Mouse (Mus musculus) left cerebral cortex, adult 2 months (tissue): ENCODE results near the gene Rexo2. TPM values are rescaled to one million over a fixed set of nuclear protein-coding genes. Genes with fewer than 3 reads are reported as not detected.

Source experiments
- DNase-seq, 2 experiments: peaks; one replicate each; pipeline ENCODE4 v3.0.0; 2021 to 2022; ENCODE audit warnings: low spot score in 2 of 2, mixed read lengths in 1 of 2; ENCODE audit errors: extremely low spot score in 1 of 2
- H3K27ac ChIP-seq: fragments of 200-600 bp; 2 replicates; pipeline ENCODE4 v1.8.1; 2022
- H3K4me3 ChIP-seq: fragments of 200-600 bp; 2 replicates; pipeline ENCODE4 v1.8.1; 2022
- CTCF ChIP-seq: fragments of 200-600 bp; IDR thresholded peaks from 2 replicates; pipeline ENCODE4 v1.8.1; 2022; ENCODE audit warnings: antibody characterized with exemption, mild to moderate bottlenecking, moderate library complexity
- intact Hi-C: fragments of 180-260 bp; cut with DNase I; formaldehyde crosslinking; loops from one replicate; pipeline ENCODE4 v1.15.1; 2025
- total RNA-seq, 2 experiments: library from RNA; stranded (reverse); gene quantifications; 2 replicates each; pipeline ENCODE4 v1.2.3; 2021

Gene Rexo2
- total RNA-seq, 2 experiments from 2014 or later, result 95.4 to 99.5 TPM

- H3K4me3 ChIP-seq, result no peak overlapping the region
- intact Hi-C loops, result loop anchor here (2.0 to 5.0 kb wide), 2 partner anchors 94 to 200 kb away; no protein-coding TSS in a partner anchor
- peak; percentile 35 to 49 for DNase-seq
- no peak overlapping the region for H3K27ac ChIP-seq
- peak; percentile 96 for TF ChIP-seq CTCF
Observed at GRCm38 (mm10) chr9:48466804-48467203, 13.6 kb downstream of the Rexo2 start.

GRCm38 (mm10) chr9:48465671-48466070, 14.8 kb downstream of the Rexo2 start:
- no peak for DNase-seq

DNA sequence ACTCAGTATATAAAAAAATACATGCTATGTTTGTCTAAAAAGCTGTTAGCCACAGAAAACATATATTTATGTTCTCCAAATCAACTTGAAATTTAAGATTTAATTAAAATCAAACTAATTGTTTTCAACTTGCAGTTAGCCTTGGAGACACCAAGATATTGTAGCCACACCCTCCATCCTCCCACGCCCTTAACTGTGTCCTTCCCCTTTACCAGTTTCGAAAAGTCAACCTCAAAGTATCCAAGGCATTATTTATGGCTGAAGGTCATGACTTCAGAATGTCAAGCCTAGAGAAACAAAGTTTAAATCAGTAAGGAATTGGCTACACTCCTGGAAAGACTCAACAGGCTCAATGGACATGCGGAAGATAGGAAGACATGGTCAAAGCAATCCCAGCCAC, 18.9 kb downstream of the Rexo2 start:
- intact Hi-C loops, result no loop called here

More at GRCm38 (mm10) chr9:48465671-48466070, 14.8 kb downstream of the Rexo2 start:
- Histone ChIP-seq H3K4me3 (no peak overlapping the region), H3K27ac (no peak overlapping the region)
- intact Hi-C loops, result loop anchor here (2.0 to 5.0 kb wide), 2 partner anchors 95 to 198 kb away; no protein-coding TSS in a partner anchor
- peak; percentile 22 for TF ChIP-seq CTCF

GRCm38 (mm10) chr9:48460720-48461119, 19.7 kb downstream of the Rexo2 start:
- TF ChIP-seq CTCF, result no peak
- no peak overlapping the region for H3K27ac ChIP-seq
- H3K4me3 ChIP-seq, result no peak overlapping the region
- DNase-seq, result no peak
- intact Hi-C loops, result no loop called here

More for the DNA sequence above, 18.9 kb downstream of the Rexo2 start:
- Histone ChIP-seq H3K27ac (no peak overlapping the region), H3K4me3 (no peak overlapping the region)
- no peak for TF ChIP-seq CTCF
- DNase-seq, result no peak

GRCm38 (mm10) chr9:48459391-48459790, 21.0 kb downstream of the Rexo2 start:
- intact Hi-C loops, result no loop called here
- no peak overlapping the region for H3K27ac ChIP-seq
- peak in 1 of 2 experiments; percentile 5 for DNase-seq
- TF ChIP-seq CTCF, result no peak
- no peak overlapping the region for H3K4me3 ChIP-seq

- TF ChIP-seq CTCF, result peak; percentile 30
- Histone ChIP-seq H3K27ac (no peak overlapping the region), H3K4me3 (no peak overlapping the region)
- peak in 1 of 2 experiments; percentile 7 for DNase-seq
- intact Hi-C loops, result no loop called here
Observed at GRCm38 (mm10) chr9:48458879-48459278, 21.5 kb downstream of the Rexo2 start.

DNA sequence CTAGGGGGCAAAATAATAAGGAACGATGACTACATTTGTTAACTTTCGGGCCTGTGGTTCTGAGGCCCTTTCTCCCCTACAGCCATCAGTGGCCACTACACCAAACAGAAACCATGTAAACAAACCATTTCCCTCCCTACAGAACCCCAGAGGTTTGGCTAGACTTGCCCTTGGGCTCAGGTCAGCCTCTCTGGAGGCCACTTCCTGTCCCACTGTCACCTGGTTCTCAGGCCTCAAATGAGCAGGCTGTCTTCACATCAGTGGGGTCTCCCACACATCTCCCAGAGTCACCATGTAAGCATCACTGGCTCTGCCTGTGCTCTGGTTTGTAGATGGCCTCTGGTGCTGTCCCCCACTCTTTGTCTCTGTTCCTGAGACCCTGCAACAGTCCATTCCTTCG, 24.5 kb downstream of the Rexo2 start:
- H3K27ac ChIP-seq, result no peak overlapping the region
- no peak for TF ChIP-seq CTCF
- intact Hi-C loops, result no loop called here
- no peak for DNase-seq
- H3K4me3 ChIP-seq, result no peak overlapping the region

DNA sequence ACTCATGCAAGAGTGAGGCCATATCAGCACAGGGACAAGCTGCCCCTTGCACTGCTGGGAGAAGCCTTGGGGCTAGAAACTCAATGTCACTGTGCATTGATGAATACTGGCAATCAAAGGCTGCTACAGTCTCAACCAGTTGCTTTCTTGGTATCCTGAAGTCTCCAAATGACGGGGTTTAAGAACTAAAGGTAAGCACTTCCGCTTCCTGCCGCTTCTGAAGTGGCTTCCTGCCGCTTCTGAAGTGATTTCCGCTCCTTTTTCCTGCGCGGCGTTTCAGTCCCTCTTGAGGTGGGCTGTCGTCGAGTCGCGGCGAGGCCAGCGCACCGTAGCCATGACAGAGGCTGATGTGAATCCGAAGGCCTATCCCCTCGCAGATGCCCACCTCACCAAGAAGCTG, 30.4 kb downstream of the Rexo2 start:
- DNase-seq, result no peak

DNA sequence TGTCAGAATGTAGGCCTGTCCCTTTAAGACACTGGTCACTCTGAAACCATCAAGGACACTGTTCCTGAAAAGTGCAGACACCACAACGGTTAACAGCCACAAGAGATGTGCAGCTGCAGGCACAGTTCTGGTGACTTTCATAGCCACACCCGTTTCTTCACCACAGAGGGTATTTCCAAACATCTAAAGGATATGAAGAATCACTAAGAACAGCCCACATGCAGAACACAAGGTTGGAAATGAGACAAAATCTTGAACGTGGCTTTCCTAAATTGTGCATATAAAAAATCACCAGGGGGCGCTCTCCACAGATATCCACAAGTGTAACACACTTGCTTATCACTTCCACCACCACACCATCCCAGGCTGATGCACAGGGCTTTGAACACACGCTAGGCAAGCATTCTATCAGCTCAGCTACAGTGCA, 32.6 kb downstream of the Rexo2 start:
- no peak overlapping the region for H3K4me3 ChIP-seq
- intact Hi-C loops, result no loop called here
- DNase-seq, result no peak
- H3K27ac ChIP-seq, result no peak overlapping the region
- TF ChIP-seq CTCF, result peak; percentile 62

More for the DNA sequence above, 30.4 kb downstream of the Rexo2 start:
- intact Hi-C loops, result no loop called here
- no peak overlapping the region for H3K4me3 ChIP-seq
- H3K27ac ChIP-seq, result no peak overlapping the region
- TF ChIP-seq CTCF, result no peak

DNA sequence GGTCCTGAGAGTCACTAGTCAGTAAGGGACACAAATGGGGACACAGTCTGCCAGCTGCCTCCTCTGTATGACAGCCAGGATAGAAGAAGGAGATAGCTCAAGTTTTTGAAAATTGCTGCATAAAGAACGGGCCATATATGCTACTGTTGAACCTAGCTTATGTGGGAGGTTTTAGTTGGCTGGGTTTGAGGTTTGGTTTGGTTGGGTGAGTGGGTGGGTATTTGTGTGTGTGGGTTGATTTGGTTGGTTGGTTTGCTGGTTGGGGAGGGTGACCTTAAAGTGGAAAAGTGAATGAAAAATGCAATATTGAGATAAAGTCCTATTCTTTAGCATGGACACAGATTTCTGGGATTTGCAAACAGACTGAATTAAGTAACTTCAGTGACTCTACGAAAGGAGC, 35.6 kb downstream of the Rexo2 start:
- Histone ChIP-seq H3K27ac (no peak overlapping the region), H3K4me3 (no peak overlapping the region)
- DNase-seq, result no peak
- TF ChIP-seq CTCF, result no peak
- intact Hi-C loops, result no loop called here

GRCm38 (mm10) chr9:48443873-48444272, 36.5 kb downstream of the Rexo2 start:
- intact Hi-C loops, result no loop called here
- no peak for DNase-seq
- TF ChIP-seq CTCF, result no peak
- H3K4me3 ChIP-seq, result no peak overlapping the region
- no peak overlapping the region for H3K27ac ChIP-seq

DNA sequence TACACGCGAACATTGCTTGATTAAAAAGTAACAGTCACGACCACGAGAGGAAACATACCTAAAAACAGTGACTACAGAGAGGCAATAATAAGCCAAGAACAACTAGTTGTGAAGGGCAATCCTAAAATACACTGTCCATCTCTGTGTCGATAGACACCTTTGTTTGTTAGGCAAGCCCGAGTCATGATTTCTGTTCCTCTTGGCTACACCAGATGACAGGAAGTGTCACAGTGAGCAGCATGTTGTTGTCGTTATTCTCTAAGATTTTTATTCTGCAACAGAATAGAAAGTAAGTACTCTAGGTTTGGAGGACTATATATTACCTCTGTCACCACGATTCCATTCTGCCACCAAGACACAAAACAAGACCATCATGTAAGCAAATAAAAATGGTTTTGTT, 48.0 kb downstream of the Rexo2 start:
- intact Hi-C loops, result no loop called here
- no peak for DNase-seq
- Histone ChIP-seq H3K27ac (no peak overlapping the region), H3K4me3 (no peak overlapping the region)
- TF ChIP-seq CTCF, result no peak

- DNase-seq, result no peak
- no peak overlapping the region for H3K27ac ChIP-seq
- H3K4me3 ChIP-seq, result no peak overlapping the region
- TF ChIP-seq CTCF, result no peak
- intact Hi-C loops, result no loop called here
Observed at GRCm38 (mm10) chr9:48427176-48427575, 53.2 kb downstream of the Rexo2 start.
